Mouse (Mus musculus): Measurements from ENCODE around the gene Myl12a.

Gene Myl12a

GRCm38 (mm10) chr17:71009751-71010150, 7.1 kb upstream of the Myl12a start:
- DNase-seq, result no peak

- no peak for DNase-seq
Measured at GRCm38 (mm10) chr17:71008676-71009075, 6.0 kb upstream of the Myl12a start.

GRCm38 (mm10) chr17:71006976-71007375, 4.3 kb upstream of the Myl12a start:
- DNase-seq, result no peak

- no peak for DNase-seq
Measured at GRCm38 (mm10) chr17:71004186-71004960, 1.7 kb upstream of the Myl12a start.

GRCm38 (mm10) chr17:71003721-71004120, 1.0 kb upstream of the Myl12a start:
- no peak for DNase-seq

GRCm38 (mm10) chr17:71003112-71003511, 434 bp upstream of the Myl12a start:
- no peak for DNase-seq

- peak; percentile 99 for DNase-seq
Measured at GRCm38 (mm10) chr17:71002081-71002743, 466 bp downstream of the Myl12a start, which contains the start of gene Myom1. Gene Myom1, plus strand, starts transcription at chr17:71002633.

- no peak for DNase-seq
Measured at GRCm38 (mm10) chr17:71001699-71002080, 988 bp downstream of the Myl12a start.

GRCm38 (mm10) chr17:71001067-71001466, 1.6 kb downstream of the Myl12a start:
- DNase-seq, result no peak

- no peak for DNase-seq
Measured at GRCm38 (mm10) chr17:71000255-71000654, 2.4 kb downstream of the Myl12a start.

GRCm38 (mm10) chr17:70999187-70999586, 3.5 kb downstream of the Myl12a start:
- no peak for DNase-seq

GRCm38 (mm10) chr17:70998400-70998975, 4.2 kb downstream of the Myl12a start:
- DNase-seq, result no peak

- no peak for DNase-seq
Measured at GRCm38 (mm10) chr17:70997836-70998235, 4.8 kb downstream of the Myl12a start.

GRCm38 (mm10) chr17:70995551-70995950, 7.1 kb downstream of the Myl12a start:
- DNase-seq, result no peak

- no peak for DNase-seq
Measured at GRCm38 (mm10) chr17:70994671-70995070, 8.0 kb downstream of the Myl12a start.

GRCm38 (mm10) chr17:70993385-70993807, 9.3 kb downstream of the Myl12a start:
- DNase-seq, result no peak

- DNase-seq, result no peak
Measured at GRCm38 (mm10) chr17:70992662-70993061, 10.0 kb downstream of the Myl12a start.

GRCm38 (mm10) chr17:70991706-70992625, 10.7 kb downstream of the Myl12a start:
- DNase-seq, result no peak

GRCm38 (mm10) chr17:70990403-70991303, 12.0 kb downstream of the Myl12a start:
- peak; percentile 90 for DNase-seq

- no peak for DNase-seq
Measured at GRCm38 (mm10) chr17:70989991-70990390, 12.7 kb downstream of the Myl12a start.

GRCm38 (mm10) chr17:70989430-70989829, 13.2 kb downstream of the Myl12a start:
- DNase-seq, result no peak

- DNase-seq, result peak; percentile 54
Measured at GRCm38 (mm10) chr17:70988337-70988767, 14.3 kb downstream of the Myl12a start.
